Mouse (Mus musculus) liver, adult 10 weeks (tissue): ENCODE data around the gene Tnfrsf1b. TPM values are rescaled to one million over a fixed set of nuclear protein-coding genes. Genes with fewer than 3 reads are reported as not detected.

Experiments
- polyA plus RNA-seq: library from polyadenylated mRNA; stranded (reverse); fragments of 350-450 nt; fragmentation: Illumina TruSeq; extraction: RNeasy Lipid Tissue Mini Kit (QIAGEN cat#74804); gene quantifications from one replicate; pipeline ENCODE4 v1.2.3, GENCODE M21; 2014; ENCODE audit warnings: low read depth, low replicate concordance

The Tnfrsf1b gene
- polyA plus RNA-seq, result 3.8 TPM

DNA sequence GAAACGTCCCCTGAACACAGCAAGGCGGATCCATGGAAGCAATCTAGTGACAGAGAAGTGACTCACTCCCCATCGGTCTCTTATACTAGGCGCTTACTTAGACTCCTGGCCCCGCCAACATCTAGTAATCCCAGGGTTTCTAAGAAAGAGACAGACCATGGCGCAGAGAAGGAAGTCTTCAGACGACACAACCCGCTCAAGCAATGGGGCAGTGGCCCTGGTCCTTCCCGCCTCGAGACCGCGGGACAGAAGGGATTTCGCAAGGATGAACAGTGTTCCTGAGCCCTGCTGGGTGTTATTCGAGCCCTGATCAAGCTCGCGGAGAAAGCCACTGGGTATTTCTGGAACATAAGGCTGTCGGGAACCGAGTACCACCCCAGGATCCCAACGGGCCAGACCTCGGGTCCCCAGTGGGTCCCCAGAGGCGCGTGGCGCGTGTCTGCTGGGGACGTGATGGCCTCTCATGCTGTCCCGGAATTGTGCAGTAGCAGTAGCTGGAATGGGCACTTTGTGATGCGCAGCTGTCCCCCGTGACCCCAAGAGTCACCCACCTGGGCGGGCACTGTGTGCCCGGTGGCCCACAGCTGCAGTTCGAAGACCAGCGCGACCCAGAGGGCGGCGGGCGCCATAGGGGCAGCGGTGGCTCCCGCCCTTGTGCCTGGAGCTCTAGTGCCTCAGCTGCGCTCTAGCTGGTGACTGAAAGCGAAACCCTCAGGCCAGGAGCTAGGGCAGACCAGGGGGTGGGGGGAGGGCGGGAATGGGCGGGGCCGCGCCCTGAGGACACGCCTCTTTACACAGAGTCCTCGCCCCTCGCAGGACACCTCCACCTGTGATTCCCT lies at the start of gene Tnfrsf1b:
Gene Tnfrsf1b, minus strand, starts transcription at position 698 of the 839 bp plus-strand sequence.

DNA sequence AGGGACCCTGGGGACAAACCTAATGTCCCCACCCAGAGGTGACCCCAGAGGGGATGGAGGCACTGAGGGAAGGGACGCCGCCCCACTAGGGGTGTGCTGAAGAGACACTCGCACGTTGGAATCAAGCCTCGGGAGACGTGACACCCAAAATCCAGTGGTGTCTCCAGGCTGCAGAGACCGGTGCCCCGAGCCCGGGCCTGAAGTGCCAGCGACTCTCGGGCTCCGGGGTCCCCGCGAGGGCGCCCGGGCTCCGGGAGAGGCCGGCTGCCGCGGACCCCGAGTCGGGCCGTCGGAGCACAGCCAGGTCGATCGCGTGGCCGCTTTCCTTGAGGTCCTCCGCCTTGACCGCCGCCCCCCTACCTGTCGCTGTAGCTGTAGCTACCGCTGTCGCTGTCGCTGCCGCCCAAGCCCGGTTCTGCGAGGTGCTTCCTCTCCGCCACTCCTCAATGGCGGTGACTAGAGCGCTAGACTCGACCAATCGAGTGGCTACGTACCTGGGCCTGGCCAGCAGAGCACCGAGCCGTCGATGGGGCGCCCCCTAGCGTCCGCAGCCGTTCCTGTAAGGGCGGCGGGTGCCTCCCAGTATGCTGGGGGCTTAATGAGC lies 52.0 kb downstream of the Tnfrsf1b start, which contains the start of gene Vps13d:
Gene Vps13d, minus strand, starts transcription at position 447 of the 604 bp plus-strand sequence.

Other genes with a start within 250 kb of the Tnfrsf1b start
- gene Vps13d, start 51.9 kb downstream of the Tnfrsf1b start, polyA plus RNA-seq, result 27.2 TPM
- not detected for gene Tnfrsf8, start 68.3 kb upstream of the Tnfrsf1b start, polyA plus RNA-seq